8 mouse cellular contexts compared by ENCODE assay signal in the genomic region with DNA sequence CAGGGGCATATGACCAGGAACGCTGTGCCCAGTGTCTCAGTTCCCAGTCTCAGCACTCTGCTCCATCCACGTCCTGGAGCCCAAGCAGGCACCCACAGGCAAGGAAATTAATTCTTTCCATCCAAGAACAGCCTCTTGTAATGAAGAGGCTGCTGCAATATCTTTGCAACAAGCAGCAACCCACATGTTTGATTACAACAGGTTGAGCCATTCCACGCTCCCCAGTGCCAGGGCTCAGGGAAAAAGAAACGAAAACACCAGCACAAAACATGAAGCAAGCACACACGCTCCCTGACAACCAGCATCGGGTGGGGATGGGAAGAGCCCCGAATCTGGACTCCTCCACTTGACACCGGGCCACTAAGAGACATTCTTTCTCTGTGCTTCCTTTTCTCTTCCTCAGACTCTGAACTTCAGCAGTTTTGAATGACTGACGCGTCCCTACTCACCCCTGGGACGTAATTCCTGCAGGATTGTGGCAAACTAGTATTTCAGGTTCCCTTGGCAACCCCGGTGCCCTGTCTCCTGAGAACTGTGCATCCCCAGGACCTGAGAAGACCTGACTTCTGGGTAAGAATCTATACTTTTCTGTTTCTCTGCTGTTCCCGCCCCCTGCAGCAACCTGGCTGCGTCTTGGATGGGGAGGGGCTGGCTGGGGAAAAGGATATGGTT. TPM values are rescaled to one million over a fixed set of nuclear protein-coding genes. Genes with fewer than 3 reads are reported as not detected.
A peak's percentile ranks its signal among the peaks of the same experiment; 100 is the strongest.
DNase-seq lines count a peak whose midpoint lies in the region; ATAC-seq lines count a peak whose summit lies in the region.

A gene (plus strand): TSS at position 323 of the 672 bp plus-strand sequence.

- ATAC-seq in neural tube, embryonic 11.5 days (ENCODE audit: insufficient read depth, low FRiP score, low TSS enrichment) = no peak
- ATAC-seq in liver, embryonic 11.5 days (replicated peaks; ENCODE audit: low FRiP score) = no peak

- 50% methylated on average over 14 of the region's 14 CpGs for WGBS in neural tube, embryonic 11.5 days
- 36% methylated on average over 14 of the region's 14 CpGs for WGBS in liver, embryonic 11.5 days

- peaks cover 8% of the 10 kb centered on the region for H3K4me1 ChIP-seq in neural tube, embryonic 11.5 days (ENCODE audit: control insufficient read depth, insufficient read depth, low read length)
- no peaks in the 10 kb centered on the region for H3K4me1 ChIP-seq in liver, embryonic 11.5 days (replicated peaks; ENCODE audit: control insufficient read depth, insufficient read depth, low read length)

- no peak within 1 kb of the TSS for H3K4me2 ChIP-seq in neural tube, embryonic 11.5 days (ENCODE audit: low read depth)
- no peak within 1 kb of the TSS for H3K4me2 ChIP-seq in liver, embryonic 11.5 days

- DNase-seq in embryo, embryonic 11 days = peak; percentile 27
- DNase-seq in embryo, embryonic 9.5 days (ENCODE audit: extremely low spot score) = no peak
- DNase-seq in neural tube, embryonic 11.5 days (ENCODE audit: low spot score) = no peak
- no peak for DNase-seq in neural tube, embryonic 10.5 days (ENCODE audit: extremely low spot score, low spot score)
- DNase-seq in left cerebral cortex, postnatal 25 days (ENCODE audit: low spot score in 2 of 2) = no peak
- no peak for DNase-seq in natural killer cell, adult 2 months (ENCODE audit: low spot score in 2 of 2)
- DNase-seq in liver, embryonic 11.5 days (ENCODE audit: low spot score) = no peak
- no peak for DNase-seq in cerebellum, postnatal 4 days (ENCODE audit: low spot score in 2 of 2)

- intact Hi-C loops in left cerebral cortex, postnatal 25 days (cut with DNase I) = no loop called here

- no peaks in the 10 kb centered on the region for H3K36me3 ChIP-seq in neural tube, embryonic 11.5 days (ENCODE audit: control insufficient read depth, insufficient read depth, low read length)
- H3K36me3 ChIP-seq in liver, embryonic 11.5 days (ENCODE audit: control insufficient read depth, insufficient read depth, low read length) = no peaks in the 10 kb centered on the region

- no peak within 1 kb of the TSS for H3K9ac ChIP-seq in neural tube, embryonic 11.5 days (ENCODE audit: low read length)
- H3K9ac ChIP-seq in liver, embryonic 11.5 days (ENCODE audit: low read depth, low read length) = no peak within 1 kb of the TSS

- H3K4me3 ChIP-seq in neural tube, embryonic 11.5 days (ENCODE audit: low read depth, low read length) = no peak within 1 kb of the TSS
- H3K4me3 ChIP-seq in liver, embryonic 11.5 days (ENCODE audit: low read depth, low read length) = no peak within 1 kb of the TSS

- H3K27me3 ChIP-seq in neural tube, embryonic 11.5 days (ENCODE audit: control insufficient read depth, insufficient read depth, low read length) = no peaks in the 10 kb centered on the region
- no peaks in the 10 kb centered on the region for H3K27me3 ChIP-seq in liver, embryonic 11.5 days (replicated peaks; ENCODE audit: control insufficient read depth, insufficient read depth, low read length)

- no peaks in the 10 kb centered on the region for H3K9me3 ChIP-seq in neural tube, embryonic 11.5 days (ENCODE audit: control insufficient read depth, low read length)
- H3K9me3 ChIP-seq in liver, embryonic 11.5 days (ENCODE audit: control insufficient read depth, low read length) = no peaks in the 10 kb centered on the region

- H3K27ac ChIP-seq in neural tube, embryonic 11.5 days (ENCODE audit: low read depth, low read length) = no peak within 1 kb of the TSS
- no peak within 1 kb of the TSS for H3K27ac ChIP-seq in liver, embryonic 11.5 days (ENCODE audit: low read depth, low read length)

RNA-seq across cellular contexts. Expression of the gene that starts here (rescaled TPM):
- polyA plus RNA-seq in neural tube, embryonic 11.5 days (2014; fragmentation: Nextera tagmentation; extraction: Ambion mirVana) = 31.5 and 32.7 TPM in 2 replicates
- 100 to 1,000 TPM; 134 to 162 TPM for total RNA-seq in left cerebral cortex, postnatal 25 days (2021)
- polyA plus RNA-seq in liver, embryonic 11.5 days (2014; fragmentation: Nextera tagmentation; extraction: Ambion mirVana) = 6.9 and 7.3 TPM in 2 replicates
